Mouse (Mus musculus): ENCODE results near the gene Smcr8.

DNA sequence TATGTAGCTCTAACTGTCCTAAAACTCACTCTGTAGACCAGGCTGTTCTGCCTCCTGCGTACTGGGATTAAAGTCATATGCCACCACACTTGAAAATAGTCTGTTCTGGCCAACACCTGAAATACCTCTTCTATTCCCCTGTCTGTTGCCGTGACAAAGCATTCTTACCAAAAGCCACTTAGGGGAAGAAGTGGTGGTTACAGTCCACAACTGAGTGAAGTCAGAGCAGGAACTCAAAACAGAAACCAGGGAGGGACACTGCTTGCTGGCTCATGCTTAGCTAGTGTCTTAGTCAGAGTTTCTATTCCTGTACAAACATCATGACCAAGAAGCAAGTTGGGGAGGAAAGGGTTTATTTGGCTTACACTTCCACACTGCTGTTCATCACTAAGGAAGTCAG lies 8.0 kb upstream of the Smcr8 start:
- TF ChIP-seq ZC3H11A (IDR thresholded peaks at IDR 0.05; ENCODE audit: borderline replicate concordance, low read depth, low read length) (no peak), ZNF384 (IDR thresholded peaks at IDR 0.05; ENCODE audit: low read depth, low read length) (no peak), HCFC1 (IDR thresholded peaks at IDR 0.05; ENCODE audit: borderline replicate concordance, insufficient read depth, low read length) (no peak), MAFK (IDR thresholded peaks at IDR 0.05; ENCODE audit: insufficient read depth, low read depth, low read length) (no peak)

All from ES-E14 (cell line).